Mouse (Mus musculus): ENCODE results near the gene Smyd3.
A peak's percentile ranks its signal among the peaks of the same experiment; 100 is the strongest.
"Not testable (repeated sequence)": the region's sequence is repeated elsewhere in the genome, so short reads cannot be mapped to it uniquely, and the experiment has no call there.

Gene Smyd3

DNA sequence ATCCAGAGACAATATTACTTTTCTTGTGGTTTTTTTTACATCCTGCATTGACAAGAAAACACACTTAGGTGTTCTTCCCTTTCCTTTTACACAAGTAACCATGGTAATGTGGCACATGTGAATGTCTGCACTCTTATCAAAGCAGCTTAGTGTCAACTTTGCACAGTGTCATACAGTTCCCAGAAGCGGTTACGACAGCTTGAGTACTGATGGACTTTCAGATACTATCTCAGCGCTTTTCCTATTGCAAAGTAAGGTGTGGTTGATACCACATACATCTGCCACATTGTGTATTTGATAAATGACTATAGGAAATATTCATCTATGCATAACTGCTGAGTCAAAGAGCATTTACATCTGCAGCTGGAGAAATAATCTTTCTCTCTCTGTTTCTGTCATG is 348.1 kb downstream of the Smyd3 start:
- DNase-seq (ENCODE audit: low spot score): no peak

DNA sequence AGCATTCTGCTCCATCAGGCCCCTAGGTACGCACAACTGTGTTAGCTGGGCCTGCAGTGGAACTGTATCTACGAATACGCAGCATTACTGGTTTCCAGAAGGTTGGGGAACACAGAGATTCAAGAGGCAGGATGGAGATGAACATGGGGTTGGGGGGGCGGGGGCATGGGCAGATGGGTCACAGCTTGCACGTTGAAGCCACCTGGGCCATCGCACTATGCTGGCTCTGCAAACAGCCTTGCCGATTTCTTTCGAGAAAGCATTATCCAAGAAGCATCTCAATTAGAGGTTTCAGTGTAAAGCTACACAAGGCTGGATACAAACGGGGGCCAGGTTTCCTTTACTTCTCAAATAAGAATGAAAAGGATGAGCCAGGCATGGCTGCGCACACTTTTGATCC is 348.7 kb downstream of the Smyd3 start:
- no peak for DNase-seq (ENCODE audit: low spot score)

DNA sequence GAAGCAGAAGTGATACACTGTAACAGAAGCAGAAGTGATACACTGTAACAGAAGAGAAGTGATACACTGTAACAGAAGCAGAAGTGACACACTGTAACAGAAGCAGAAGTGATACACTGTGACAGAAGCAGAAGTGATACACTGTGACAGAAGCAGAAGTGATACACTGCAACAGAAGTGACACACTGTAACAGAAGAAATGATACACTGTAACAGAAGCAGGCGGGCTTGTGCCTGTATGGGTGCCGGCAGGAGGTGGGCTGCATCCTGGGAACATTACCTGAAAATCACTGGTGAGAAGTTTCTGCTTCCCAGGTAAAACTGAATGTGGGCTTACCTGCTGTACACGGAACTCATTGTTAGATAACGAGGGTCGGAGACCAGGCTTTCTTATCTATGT is 353.6 kb downstream of the Smyd3 start:
- DNase-seq (ENCODE audit: low spot score): not testable (repeated sequence)

DNA sequence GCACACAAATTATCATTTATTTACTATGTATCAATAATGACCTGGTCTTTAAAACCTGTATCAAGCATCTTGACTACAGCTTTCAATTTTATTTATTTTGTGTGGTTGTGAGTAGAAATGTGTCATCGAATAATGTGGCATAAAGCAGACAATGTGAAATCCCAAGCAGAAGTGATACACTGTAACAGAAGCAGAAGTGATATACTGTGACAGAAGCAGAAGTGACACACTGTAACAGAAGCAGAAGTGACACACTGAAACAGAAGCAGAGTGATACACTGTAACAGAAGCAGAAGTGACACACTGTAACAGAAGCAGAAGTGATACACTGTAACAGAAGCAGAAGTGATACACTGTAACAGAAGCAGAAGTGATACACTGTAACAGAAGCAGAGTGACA is 355.1 kb downstream of the Smyd3 start:
- DNase-seq (ENCODE audit: low spot score): not testable (repeated sequence)

DNA sequence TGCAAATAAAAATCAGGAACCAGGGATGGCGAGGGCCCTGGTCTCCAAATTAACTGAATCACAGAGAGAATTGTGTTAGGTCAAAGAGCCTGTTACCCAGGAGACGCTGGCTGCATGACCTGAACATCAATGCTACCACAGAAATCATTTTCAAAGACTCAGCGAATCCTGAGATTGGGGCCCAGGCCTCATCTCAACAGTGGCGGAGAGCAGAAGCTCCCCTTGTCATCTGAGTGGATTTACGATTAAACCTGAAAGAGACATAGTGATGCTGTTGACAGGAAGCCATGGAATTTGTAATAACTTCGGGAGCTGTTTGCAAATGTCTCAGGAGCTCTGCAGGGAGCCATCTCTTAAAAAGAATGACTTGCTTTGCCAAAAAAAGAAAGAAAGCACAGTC is 355.9 kb downstream of the Smyd3 start:
- no peak for DNase-seq (ENCODE audit: low spot score)

DNA sequence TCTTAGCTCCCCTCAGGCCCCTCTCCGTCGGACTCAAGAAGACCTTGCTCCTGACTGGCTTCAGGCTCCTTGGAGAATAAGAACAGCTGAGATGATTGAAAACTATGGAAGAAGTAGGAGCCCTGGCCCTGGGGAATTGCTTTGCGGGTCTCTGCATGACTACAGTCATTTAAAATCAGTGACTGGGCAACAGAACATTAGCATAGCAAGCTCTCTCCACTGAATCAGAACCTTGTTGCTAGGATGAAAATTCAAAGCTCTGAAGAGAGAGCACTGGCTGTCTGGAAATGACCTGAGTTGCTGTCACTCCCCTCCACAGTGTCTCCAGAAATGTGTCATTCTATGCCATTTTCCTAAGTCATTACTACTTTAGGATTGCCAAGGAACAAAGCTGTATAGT is 357.1 kb downstream of the Smyd3 start:
- no peak for DNase-seq (ENCODE audit: low spot score)

DNA sequence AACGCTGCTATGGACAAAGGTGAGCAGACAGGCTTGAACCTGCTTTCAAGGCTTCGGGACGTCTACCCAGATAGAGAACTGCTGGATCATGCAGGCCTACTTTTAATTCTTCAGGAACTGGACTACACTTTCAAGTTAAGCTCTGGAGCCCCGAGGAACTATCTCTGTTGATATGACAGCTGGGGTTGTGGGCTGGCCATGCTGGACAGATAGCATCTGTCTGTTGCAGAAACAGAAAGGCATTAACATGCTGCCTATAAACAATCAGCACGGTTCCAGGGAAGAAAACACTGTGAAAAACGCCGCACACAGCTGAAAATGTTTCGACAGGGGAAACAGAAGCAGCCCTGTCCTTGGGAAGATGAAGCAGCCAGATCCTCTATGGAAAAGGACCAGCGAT is 365.5 kb downstream of the Smyd3 start:
- no peak for DNase-seq (ENCODE audit: low spot score)

DNA sequence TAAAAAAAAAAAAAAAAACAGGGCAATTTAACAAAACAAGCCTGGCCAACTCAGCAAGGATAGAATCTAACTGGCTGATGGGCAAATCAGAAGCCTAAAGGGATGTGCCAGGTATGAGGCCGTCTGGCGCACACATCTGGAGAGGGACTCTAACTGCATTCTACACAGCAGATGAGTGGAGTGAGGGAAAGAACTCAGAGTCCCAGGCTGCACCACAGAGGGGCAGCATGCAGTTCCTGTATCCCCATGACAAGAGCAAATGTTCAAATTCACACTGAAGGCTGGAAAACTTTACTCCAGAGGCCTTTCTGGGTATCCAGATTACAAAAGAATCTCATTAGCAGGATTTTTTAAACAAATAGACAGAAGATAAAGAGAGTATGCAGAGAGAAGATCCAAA is 366.6 kb downstream of the Smyd3 start:
- no peak for DNase-seq (ENCODE audit: low spot score)

DNA sequence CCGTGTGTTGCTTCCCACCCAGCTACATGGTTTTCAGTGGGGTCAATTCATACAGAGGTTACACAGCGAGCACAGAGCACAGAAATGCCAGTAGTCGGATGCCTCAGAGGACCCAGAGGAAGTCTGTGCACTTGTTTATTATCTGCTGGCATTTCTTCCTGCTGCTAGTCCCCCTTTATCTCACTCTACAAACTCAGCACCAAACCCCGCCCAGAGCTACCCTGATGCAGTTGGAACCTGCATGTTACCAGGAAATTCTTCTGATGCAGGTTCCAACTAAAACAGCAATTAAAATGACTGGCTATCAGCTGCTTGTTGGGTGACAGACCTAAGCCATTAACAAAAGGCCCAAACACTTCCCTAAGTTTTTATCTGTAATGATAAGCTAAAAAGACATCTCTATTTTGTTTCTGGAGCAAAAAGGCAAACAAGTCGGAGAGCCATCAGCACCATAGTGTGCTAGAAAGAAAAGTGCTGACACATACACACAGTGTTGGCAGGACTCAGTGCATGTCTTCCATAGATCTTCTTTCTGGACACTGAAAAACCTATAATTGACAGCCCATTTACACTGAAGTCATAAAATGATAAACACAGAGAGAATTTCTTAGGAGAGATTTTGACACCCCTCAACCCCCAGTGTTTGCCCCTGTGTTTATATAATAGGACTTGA is 368.2 kb downstream of the Smyd3 start:
- DNase-seq (ENCODE audit: low spot score): no peak

DNA sequence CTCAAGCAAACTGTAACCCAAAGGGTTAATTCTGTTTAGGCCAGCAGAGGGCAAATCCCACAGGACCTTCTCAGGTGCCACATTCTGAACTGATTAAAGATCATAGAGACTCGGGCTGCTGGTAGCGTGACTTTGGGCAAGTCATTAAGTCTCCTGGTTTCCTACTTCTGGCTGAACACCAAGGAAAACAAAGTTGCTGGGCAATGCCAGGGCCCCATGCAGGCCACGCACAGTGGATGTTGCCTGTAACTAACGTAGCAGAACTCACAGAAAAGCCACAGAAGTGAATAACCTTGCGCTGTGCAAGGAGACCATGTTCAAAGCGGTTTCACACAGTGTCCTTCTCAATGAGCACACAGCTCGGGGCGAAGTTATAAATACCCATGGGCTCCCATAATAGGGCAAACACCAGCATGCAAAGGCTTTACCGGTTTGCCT is 371.1 kb downstream of the Smyd3 start:
- no peak for DNase-seq (ENCODE audit: low spot score)

DNA sequence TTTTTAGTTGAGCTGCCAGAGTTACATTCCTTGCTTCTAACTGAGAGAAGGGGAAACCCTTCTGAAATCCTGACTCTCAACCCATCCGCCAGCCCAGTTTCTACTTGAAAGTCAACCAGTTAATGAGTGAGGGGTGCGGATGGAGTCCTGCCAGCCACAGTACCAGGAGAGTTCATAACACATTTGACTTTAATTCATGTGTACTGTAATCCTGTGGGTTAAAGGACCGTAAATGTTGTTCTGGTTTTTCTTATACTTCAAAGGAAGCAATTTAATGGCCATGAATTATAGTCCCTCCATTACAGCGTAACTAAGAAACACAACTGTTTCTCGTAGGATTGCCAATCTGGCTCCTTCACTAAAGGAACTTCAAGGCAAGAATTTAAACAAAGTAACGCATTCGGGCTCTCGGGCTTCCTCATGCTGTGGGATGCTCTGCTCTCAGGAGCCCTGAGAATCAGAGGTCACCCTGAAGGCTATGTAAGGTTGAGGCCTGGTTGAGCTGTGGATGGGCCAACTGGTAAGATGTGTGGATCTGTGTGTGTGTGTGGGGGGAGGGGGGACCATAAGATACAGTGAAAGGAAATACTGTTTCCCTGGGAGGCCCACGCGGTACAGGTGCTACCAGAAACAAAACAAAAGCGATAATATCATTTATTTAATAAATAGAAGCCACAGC is 374.5 kb downstream of the Smyd3 start:
- no peak for DNase-seq (ENCODE audit: low spot score)

DNA sequence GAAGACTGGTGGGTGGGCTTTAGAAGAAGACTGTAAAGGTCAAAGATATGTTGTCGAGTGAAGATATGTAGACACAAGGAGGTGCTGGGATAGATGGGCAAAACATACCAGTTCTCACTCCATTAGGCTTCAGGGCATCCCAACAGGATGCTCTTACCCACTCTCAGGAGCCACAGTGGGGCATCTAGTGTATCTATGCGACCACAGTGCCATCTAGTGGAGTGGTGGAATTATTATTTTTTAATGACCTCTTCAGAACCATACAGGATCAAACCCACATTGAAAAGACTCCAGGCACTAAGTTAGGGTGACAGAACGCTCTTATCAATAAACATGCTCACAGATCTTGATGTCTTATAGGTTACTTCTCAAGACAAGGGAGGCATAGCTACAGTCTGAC is 375.7 kb downstream of the Smyd3 start:
- no peak for DNase-seq (ENCODE audit: low spot score)

DNA sequence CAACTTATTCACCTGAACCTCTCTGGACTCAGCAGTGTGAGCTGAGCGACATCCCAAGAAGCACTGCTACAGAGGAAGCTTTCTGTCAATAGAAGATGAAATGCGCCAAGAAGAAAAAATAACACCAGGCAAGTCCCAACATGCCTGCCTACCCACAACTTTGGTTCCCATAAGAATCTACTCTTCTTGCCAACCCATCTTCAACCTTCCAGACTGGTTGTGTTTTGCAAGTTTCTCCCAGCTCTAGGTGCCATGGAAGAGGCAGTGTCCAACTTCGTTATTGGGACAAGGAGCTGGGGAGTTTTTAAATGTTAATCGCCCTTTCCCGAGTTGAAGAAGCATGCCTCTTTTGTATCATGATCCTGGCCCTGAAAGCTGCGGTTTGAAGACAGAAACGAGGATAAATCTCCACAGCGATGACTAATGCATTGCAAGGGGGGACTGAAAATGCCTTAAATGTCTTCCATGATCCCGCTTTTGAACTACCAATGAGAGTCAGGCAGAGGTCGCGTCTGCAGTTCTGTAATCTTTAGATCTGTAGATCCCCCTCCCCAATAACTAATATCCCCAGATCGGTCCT is 376.7 kb downstream of the Smyd3 start:
- DNase-seq (ENCODE audit: low spot score): no peak

DNA sequence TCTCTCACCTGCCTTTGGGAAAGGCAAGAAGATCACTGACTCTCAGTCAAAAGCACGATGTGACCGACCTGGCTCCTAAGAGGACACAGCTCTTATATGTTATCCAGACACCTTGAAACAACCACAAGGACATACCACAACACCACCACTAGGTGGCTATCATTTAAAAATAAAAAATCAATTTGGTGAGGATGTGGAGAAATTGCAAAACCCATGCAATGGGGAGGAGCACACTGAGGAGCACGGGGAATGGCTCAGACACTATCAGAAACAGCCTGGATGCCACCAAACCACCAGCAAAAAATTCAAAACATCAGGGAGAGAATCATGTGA is 380.7 kb downstream of the Smyd3 start:
- DNase-seq (ENCODE audit: low spot score): no peak

DNA sequence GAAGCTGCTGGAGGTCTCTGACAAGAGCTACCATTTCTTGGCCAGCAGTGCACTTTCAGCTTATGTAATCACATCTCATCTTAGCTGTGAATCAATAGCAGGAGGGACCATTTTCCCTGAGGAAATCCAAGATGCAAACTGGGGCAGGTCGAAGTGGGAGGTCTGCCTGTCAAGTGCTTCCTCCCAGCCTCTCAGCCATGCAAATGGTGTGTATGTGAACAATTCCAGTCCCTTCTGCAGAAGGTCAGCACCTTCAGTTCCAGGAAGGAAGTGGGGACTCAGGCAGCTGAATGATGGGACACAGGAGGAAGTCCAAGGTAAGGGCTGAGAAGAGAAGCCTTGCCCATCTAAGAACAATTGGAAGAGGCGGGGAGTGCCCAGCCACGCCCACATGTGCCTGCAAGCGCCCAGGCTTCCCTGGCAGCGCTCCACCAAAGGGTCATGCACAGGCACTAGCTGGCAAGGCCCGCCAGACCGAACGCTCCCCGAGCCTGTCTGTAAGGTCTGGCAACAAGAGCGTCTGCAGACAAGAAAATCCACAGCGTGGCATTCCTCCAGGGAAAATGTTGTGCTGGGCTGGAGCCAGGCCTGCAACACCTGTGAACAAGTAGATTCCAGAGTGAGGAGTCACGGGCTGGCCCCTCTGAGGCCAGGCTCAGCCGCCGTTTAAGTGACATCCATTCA is 381.2 kb downstream of the Smyd3 start:
- peak; percentile 29 for DNase-seq (ENCODE audit: low spot score)

DNA sequence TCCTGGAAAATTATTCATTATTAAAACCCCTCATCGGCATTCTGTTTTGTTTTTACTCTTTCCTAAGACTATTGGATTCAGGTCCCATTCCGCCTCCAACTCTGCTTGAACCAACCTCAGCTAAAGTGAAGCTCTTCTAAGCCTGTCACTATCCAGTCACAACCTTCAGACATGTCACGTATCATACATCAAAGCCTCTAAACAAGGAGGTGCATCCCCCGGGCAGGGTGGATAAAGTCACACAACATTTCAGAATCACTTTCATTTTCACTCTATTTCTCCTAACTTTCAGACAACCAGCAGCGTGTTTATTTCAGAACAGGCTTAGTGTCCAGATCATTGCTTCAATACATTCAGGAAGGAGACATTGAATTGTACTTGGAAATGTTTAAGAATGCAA is 387.8 kb downstream of the Smyd3 start:
- no peak for DNase-seq (ENCODE audit: low spot score)

DNA sequence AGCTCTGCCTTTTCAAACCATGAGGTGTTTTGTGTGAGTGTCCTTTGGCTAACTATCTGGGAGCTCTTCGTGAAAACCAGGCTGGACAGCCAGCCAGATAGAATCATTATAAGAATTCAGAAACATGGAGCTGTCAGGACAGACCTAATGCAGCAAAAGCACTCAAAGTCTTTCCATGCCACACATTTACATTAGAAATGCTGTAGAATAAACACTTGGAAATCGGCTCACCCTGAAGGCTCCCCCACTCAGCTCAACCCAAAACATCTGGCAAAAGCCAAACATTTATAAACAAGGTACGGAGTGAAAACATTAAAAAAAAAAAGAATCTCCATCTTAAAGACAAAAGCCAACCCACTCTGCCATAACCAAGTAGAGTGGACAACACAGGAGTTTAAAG is 391.6 kb downstream of the Smyd3 start:
- no peak for DNase-seq (ENCODE audit: low spot score)

DNA sequence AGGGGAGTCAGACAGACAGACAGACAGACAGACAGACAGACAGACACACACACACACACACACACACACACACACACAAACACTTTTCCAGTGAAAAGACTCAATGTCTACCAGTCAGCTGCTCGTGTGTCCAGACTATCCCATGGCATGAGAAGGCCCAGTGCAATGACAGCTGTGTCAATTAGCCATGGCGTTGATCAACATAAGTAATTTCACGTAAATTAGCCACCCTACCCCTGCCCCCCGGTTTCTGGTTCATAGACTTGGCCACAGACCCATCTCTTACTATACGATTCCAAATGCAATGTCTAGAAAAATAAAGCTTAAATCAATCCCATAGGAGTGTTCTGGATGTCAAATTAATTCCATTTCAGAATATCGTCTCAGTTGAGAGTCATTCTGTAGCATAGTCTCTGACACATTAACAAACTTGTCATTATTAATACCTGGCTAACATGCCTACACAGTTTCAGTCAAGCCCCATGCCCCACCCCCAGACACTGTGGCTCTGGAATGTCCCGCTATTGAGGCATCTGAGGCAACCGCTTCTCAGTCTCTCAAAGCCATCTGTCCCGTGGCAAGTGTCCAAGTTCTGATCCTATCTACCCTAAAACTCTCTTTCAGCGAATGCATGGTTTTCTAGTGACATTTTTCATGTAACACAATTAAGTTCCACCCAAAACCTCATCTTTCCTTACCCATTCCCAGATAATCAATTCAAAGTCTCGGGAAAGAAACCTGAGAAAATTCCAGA is 395.2 kb downstream of the Smyd3 start:
- no peak for DNase-seq (ENCODE audit: low spot score)

DNA sequence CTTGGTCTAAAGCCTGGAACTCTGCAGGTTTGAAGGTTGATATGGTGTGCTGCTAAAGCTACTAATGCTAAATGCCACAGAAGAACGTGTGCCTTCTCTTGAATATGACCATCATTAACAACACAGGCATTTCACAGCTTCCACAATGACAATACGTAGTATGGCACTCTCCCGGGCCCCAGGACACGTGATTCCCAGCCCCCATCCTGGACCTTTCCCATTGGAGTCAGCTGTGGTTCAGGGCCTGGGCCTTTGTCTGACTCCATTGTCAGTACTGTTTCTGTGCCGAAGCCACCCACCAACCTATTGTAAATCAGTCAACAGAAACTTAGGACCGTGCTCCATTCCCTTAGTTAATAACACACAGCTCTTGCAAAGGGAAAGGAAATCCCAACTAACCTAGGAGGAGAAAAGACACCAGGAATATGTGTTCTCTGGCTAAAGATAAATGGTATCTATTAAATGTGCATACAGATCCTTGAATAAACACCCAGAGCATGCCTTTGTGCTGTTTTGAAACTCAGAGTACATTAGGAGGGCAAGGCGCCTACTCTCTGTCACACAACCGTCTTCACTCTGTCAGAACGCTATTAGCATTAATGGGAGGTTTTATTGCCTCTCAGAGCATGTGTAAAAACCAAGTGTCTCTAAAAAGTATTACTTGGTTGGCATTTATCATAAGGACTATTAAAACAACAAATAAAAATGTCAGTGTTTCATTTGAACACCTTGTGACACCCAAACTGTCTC is 397.4 kb downstream of the Smyd3 start:
- DNase-seq (ENCODE audit: low spot score): no peak

DNA sequence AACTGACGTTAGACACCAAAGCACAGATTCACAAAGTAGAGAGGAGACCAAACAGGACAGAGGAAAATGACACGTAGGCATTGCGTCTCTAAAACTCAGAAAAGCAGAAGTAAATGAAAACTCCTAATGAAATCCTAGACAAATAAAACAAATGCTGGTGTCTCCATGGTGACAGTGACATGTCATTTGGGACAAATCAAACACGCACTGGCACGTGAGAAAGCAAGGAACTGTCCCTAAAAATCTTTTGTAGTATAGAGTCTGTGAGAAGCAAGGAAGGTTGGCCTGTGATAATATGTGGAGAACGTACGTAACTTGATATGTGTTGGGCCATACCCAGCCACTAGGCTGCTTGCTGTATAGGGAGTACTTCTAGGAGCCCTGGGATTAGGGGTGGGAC is 399.2 kb downstream of the Smyd3 start:
- DNase-seq (ENCODE audit: low spot score): no peak

DNA sequence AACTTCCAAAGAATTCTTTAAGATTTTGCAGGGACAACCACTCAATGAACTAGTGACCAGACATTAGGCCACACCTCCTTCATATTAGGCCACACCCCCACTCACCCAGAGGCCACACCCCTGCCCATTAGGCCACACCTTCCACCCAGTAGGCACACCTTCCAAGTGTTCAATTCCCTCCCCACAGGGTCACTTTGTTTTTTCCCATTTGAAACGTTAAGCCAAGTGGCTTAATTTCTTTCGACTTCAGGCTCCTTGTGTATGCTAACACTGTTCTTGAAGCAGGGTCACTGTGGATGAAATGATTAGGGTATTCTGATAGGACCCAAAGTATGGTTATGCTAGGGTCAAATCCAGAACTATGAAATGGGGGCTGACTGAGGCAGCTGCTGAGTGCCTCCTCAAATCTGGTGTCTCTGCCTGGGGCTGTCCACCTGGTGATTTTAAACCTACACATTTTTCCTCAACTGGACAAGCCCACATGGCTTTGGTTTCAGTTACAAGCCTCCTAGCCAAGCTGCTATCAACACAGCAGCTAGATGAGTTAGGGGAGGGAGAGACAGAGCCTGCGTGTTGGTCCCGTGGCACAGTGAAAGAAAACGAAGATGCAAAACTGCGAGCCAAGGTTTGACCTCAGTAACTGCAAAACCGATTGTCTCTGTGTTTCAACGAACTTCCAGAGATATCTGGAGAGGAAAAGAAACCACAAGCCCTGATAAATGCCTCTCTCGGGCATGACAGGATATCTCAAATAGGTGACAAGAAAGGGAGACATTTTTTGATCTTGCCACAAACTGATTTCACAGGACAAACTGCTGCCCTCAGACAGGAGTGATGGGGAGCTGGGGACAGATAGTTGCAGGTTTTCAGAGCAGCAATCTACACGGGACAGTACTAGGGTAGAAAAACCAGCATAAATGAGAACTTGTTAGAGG is 400.8 kb downstream of the Smyd3 start:
- no peak for DNase-seq (ENCODE audit: low spot score)
